Comparison of ENCODE assay signal across 10 mouse cellular contexts in genomic region chr1:71893636-71894035, GRCm38 (mm10).
DNase-seq lines count a peak whose midpoint lies in the region; ATAC-seq lines count a peak whose summit lies in the region.
"Had no signal": no experiment of that assay in that cellular context is flagged by ENCODE, and none has a peak within 500 bp of the region (broad histone marks: within the 10 kb centered on the region; RNA-seq: fewer than 3 reads in every experiment).

No protein-coding gene starts in this region.

- ATAC-seq in embryonic facial prominence, embryonic 11.5 days (replicated peaks; ENCODE audit: insufficient number of reproducible peaks, low FRiP score, low TSS enrichment, low read depth) = no peak; the same call in 1 of the 2 replicates
- ATAC-seq in limb, embryonic 13.5 days (ENCODE audit: low FRiP score, low read depth) = no peak

- no peaks in the 10 kb centered on the region for H3K4me1 ChIP-seq in embryonic facial prominence, embryonic 11.5 days (ENCODE audit: control insufficient read depth, insufficient read depth, low read length)
- H3K4me1 ChIP-seq in limb, embryonic 13.5 days = peaks cover 28% of the 10 kb centered on the region

- no peaks in the 10 kb centered on the region for H3K9me3 ChIP-seq in embryonic facial prominence, embryonic 11.5 days (replicated peaks; ENCODE audit: control insufficient read depth, low read length)
- no peaks in the 10 kb centered on the region for H3K9me3 ChIP-seq in limb, embryonic 13.5 days

- H3K4me2 ChIP-seq in embryonic facial prominence, embryonic 11.5 days (ENCODE audit: low read depth, low read length) = no peak overlapping the region
- H3K4me2 ChIP-seq in limb, embryonic 13.5 days (replicated peaks) = peak overlapping the region; percentile 32; the same call in 1 of the 2 replicates
- H3K4me2 ChIP-seq: midbrain, embryonic 11.5 days had no signal

- no peaks in the 10 kb centered on the region for H3K27me3 ChIP-seq in embryonic facial prominence, embryonic 11.5 days (ENCODE audit: control insufficient read depth, insufficient read depth, low read length)
- no peaks in the 10 kb centered on the region for H3K27me3 ChIP-seq in limb, embryonic 13.5 days

- H3K4me3 ChIP-seq in embryonic facial prominence, embryonic 11.5 days (ENCODE audit: low read depth, low read length) = no peak overlapping the region
- no peak overlapping the region for H3K4me3 ChIP-seq in limb, embryonic 13.5 days
- H3K4me3 ChIP-seq: erythroblast, embryonic 14.5 days had no signal

- peak; percentile 38 for DNase-seq in embryo, embryonic 10 days (ENCODE audit: low spot score)
- no peak for DNase-seq in embryo, embryonic 9.5 days (ENCODE audit: extremely low spot score)
- peak; percentile 74 for DNase-seq in 3134 (ENCODE audit: extremely low read depth, insufficient read length, low spot score)
- DNase-seq in embryonic facial prominence, embryonic 11.5 days (ENCODE audit: low spot score) = peak; percentile 64
- no peak for DNase-seq in cerebellum, adult 18-20 months
- no peak for DNase-seq in cerebellum, adult 8-10 months
- no peak for DNase-seq in cerebellum, postnatal 14 days

- H3K27ac ChIP-seq in embryonic facial prominence, embryonic 11.5 days (replicated peaks; ENCODE audit: low read depth, low read length) = no peak overlapping the region
- no peak overlapping the region for H3K27ac ChIP-seq in limb, embryonic 13.5 days

- no peaks in the 10 kb centered on the region for H3K36me3 ChIP-seq in embryonic facial prominence, embryonic 11.5 days (replicated peaks; ENCODE audit: control insufficient read depth, insufficient read depth, low read depth, low read length)
- no peaks in the 10 kb centered on the region for H3K36me3 ChIP-seq in limb, embryonic 13.5 days

- 21% methylated on average over 5 of the region's 5 CpGs for WGBS in embryonic facial prominence, embryonic 11.5 days
- WGBS in limb, embryonic 13.5 days = 3% methylated on average over 5 of the region's 5 CpGs

- no peak overlapping the region for H3K9ac ChIP-seq in embryonic facial prominence, embryonic 11.5 days (replicated peaks; ENCODE audit: low read length)
- no peak overlapping the region for H3K9ac ChIP-seq in limb, embryonic 13.5 days

Comparison
In these comparisons a context has a peak if more than half of its experiments do, and no peak if none do; other contexts are left out.
1. DNase-seq: peak in embryo, embryonic 10 days (single experiment), 3134 (single experiment) and embryonic facial prominence, embryonic 11.5 days (single experiment); none in embryo, embryonic 9.5 days (single experiment), cerebellum, adult 18-20 months (0 of 2), cerebellum, adult 8-10 months (single experiment) and cerebellum, postnatal 14 days (0 of 2).